Mouse (Mus musculus): ENCODE data around the gene Akap9.

GRCm38 (mm10) chr5:4060313-4060712, 132.5 kb downstream of the Akap9 start:
- no peak for TF ChIP-seq CTCF (IDR thresholded peaks at IDR 0.05; ENCODE audit: low read depth)
- no peak for TF ChIP-seq EP300 (optimal IDR thresholded peaks at IDR 0.05)
